Mouse (Mus musculus): Measurements from ENCODE around the gene Pla2g2f. TPM values are rescaled to one million over a fixed set of nuclear protein-coding genes. Genes with fewer than 3 reads are reported as not detected.

The Pla2g2f gene
- polyA plus RNA-seq, 1 experiment, result not detected

DNA sequence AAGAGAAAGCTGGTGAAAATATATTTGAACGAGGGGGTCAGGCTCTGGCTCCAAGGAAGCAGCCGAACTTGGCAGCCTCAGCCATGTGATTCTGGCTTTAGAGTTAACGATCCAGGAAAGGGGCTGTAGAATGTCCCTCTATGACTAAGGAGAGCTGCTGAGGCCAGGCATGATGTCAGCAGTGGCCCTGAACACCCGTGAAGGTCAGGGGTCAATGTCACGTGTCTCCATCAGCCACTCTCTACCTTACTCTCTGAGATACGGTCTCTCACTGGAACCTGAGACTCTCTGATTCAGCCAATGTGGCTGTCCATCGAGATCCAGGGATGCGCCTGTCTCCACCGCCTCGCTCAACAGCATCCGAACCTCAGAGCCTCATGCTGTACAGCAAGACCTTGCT is 45.5 kb upstream of the Pla2g2f start:
- no peak overlapping the region for H3ac ChIP-seq (ENCODE audit: control insufficient read depth, insufficient read length)
- TF ChIP-seq POLR2AphosphoS2 (IDR thresholded peaks at IDR 0.05; ENCODE audit: insufficient read length, low read depth) (no peak), USF1 (IDR thresholded peaks at IDR 0.05; ENCODE audit: low read depth) (no peak), E2F4 (IDR thresholded peaks at IDR 0.05; ENCODE audit: insufficient read depth) (no peak), TCF3 (IDR thresholded peaks at IDR 0.05; ENCODE audit: insufficient read length, low read depth) (no peak), CEBPB (IDR thresholded peaks at IDR 0.05; ENCODE audit: insufficient read depth, poor library complexity, severe bottlenecking) (no peak), MAX (IDR thresholded peaks at IDR 0.05; ENCODE audit: low read depth) (no peak), TCF12 (IDR thresholded peaks at IDR 0.05; ENCODE audit: insufficient read depth, poor library complexity, severe bottlenecking) (no peak), MYOG (IDR thresholded peaks at IDR 0.05; ENCODE audit: control insufficient read depth in 1 of 3, insufficient read depth in 1 of 3, insufficient read length in 2 of 3, low read depth in 2 of 3) (no peak), SRF (IDR thresholded peaks at IDR 0.05; ENCODE audit: control insufficient read depth, insufficient read length, low read depth) (no peak), REST (IDR thresholded peaks at IDR 0.05; ENCODE audit: insufficient read depth, insufficient read length) (no peak), MYOD1 (IDR thresholded peaks at IDR 0.05; ENCODE audit: control insufficient read depth in 1 of 3, insufficient read length in 2 of 3, low read depth in 2 of 3) (no peak), POLR2A (IDR thresholded peaks at IDR 0.05; ENCODE audit: insufficient read length, low read depth) (no peak)
- H3K36me3 ChIP-seq (ENCODE audit: control insufficient read depth, insufficient read depth), result no peaks in the 10 kb centered on the region
- no peak overlapping the region for H3K4me3 ChIP-seq
- H3K4me2 ChIP-seq (ENCODE audit: low read depth), result no peak overlapping the region
- H3K79me2 ChIP-seq (ENCODE audit: control insufficient read depth, insufficient read depth), result no peaks in the 10 kb centered on the region
- H3K27me3 ChIP-seq (ENCODE audit: control insufficient read depth, insufficient read depth, insufficient read length), result no peaks in the 10 kb centered on the region

DNA sequence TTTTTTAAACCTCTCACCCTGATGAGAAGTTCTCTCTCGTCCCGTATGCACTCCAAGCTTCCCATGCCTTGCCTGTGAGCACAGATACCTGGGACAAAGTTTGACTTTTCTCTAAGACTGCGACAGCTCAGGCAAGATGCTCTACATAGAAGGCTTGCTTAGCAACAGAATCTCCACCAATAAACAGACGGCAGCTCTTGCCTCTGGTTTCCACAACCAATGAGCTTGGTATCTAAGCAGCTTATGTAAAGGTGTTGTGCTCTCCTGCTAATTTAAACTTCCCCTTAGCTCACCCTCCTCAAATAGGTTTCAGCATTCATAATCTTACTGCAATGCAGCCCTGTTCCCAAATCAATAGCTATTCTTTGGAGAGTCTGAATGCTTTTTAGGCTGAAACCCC is 44.2 kb upstream of the Pla2g2f start:
- Histone ChIP-seq H3K79me2 (ENCODE audit: control insufficient read depth, insufficient read depth) (no peaks in the 10 kb centered on the region), H3K27me3 (ENCODE audit: control insufficient read depth, insufficient read depth, insufficient read length) (no peaks in the 10 kb centered on the region), H3K4me2 (ENCODE audit: low read depth) (no peak overlapping the region), H3K36me3 (ENCODE audit: control insufficient read depth, insufficient read depth) (no peaks in the 10 kb centered on the region), H3K4me3 (no peak overlapping the region), H3ac (ENCODE audit: control insufficient read depth, insufficient read length) (no peak overlapping the region)
- no peak for TF ChIP-seq POLR2A (IDR thresholded peaks at IDR 0.05; ENCODE audit: insufficient read length, low read depth)

DNA sequence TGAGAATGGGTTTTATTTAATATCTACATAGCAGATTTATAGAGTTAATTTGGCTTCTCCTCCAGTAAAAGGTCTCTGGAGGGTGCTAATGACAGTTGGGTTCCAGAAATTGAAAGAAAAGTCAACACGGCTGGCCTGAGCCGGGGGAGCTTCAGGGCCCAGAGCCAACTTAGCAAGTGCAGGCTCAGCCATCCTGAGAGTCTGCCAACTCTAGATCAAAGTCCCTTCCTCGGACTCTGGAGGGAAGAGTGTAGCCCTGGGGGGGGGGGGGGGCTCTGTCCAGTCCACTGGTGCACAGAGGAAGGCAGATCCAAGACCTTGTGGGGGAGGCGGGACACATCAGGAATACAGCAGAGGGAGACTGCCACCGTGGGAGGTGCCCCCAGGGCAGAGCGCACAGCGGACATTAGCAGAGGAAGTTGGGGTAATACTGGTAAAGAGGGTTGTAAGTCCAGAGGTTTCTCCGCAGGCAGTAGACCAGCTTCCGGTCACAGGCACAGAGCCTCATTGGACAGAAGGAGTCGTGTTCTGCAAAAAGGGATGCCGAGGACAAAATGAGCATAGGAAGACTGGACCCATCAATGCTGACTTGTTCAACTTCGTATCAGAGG is 42.8 kb upstream of the Pla2g2f start:
- H3K27me3 ChIP-seq (ENCODE audit: control insufficient read depth, insufficient read depth, insufficient read length), result no peaks in the 10 kb centered on the region
- no peak overlapping the region for H3K4me2 ChIP-seq (ENCODE audit: low read depth)
- no peaks in the 10 kb centered on the region for H3K79me2 ChIP-seq (ENCODE audit: control insufficient read depth, insufficient read depth)
- H3K36me3 ChIP-seq (ENCODE audit: control insufficient read depth, insufficient read depth), result no peaks in the 10 kb centered on the region
- TF ChIP-seq MYOD1 (IDR thresholded peaks at IDR 0.05; ENCODE audit: control insufficient read depth in 1 of 3, insufficient read length in 2 of 3, low read depth in 2 of 3), result no peak
- no peak for TF ChIP-seq MAX (IDR thresholded peaks at IDR 0.05; ENCODE audit: low read depth)
- TF ChIP-seq MYOG (IDR thresholded peaks at IDR 0.05; ENCODE audit: control insufficient read depth in 1 of 3, insufficient read depth in 1 of 3, insufficient read length in 2 of 3, low read depth in 2 of 3), result no peak
- TF ChIP-seq E2F4 (IDR thresholded peaks at IDR 0.05; ENCODE audit: insufficient read depth), result no peak
- no peak for TF ChIP-seq CEBPB (IDR thresholded peaks at IDR 0.05; ENCODE audit: insufficient read depth, poor library complexity, severe bottlenecking)
- no peak for TF ChIP-seq POLR2AphosphoS2 (IDR thresholded peaks at IDR 0.05; ENCODE audit: insufficient read length, low read depth)
- no peak for TF ChIP-seq TCF3 (IDR thresholded peaks at IDR 0.05; ENCODE audit: insufficient read length, low read depth)
- no peak for TF ChIP-seq POLR2A (IDR thresholded peaks at IDR 0.05; ENCODE audit: insufficient read length, low read depth)
- TF ChIP-seq REST (IDR thresholded peaks at IDR 0.05; ENCODE audit: insufficient read depth, insufficient read length), result no peak
- no peak for TF ChIP-seq TCF12 (IDR thresholded peaks at IDR 0.05; ENCODE audit: insufficient read depth, poor library complexity, severe bottlenecking)
- no peak for TF ChIP-seq SRF (IDR thresholded peaks at IDR 0.05; ENCODE audit: control insufficient read depth, insufficient read length, low read depth)
- TF ChIP-seq USF1 (IDR thresholded peaks at IDR 0.05; ENCODE audit: low read depth), result no peak
- no peak overlapping the region for H3ac ChIP-seq (ENCODE audit: control insufficient read depth, insufficient read length)
- H3K4me3 ChIP-seq, result no peak overlapping the region

DNA sequence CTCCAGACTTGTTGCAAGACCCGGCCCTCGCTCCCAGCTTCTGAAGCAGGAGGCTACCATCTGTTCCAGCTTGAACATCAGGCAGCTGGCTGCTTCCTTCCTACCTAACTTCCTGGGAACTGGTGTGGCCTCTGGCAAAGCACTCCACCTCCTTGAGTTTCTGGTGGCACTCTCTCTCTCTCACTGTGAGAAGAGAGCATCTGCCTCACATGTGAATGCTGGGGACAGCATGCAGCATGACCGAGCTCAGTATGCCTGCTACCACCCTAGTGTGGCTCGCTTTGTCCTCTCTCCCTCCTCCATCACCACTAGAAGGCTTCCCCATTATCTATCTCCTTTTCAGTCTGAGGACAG is 39.8 kb upstream of the Pla2g2f start:
- H3K4me3 ChIP-seq, result no peak overlapping the region
- H3K79me2 ChIP-seq (ENCODE audit: control insufficient read depth, insufficient read depth), result no peaks in the 10 kb centered on the region
- H3K36me3 ChIP-seq (ENCODE audit: control insufficient read depth, insufficient read depth), result no peaks in the 10 kb centered on the region
- TF ChIP-seq TCF3 (IDR thresholded peaks at IDR 0.05; ENCODE audit: insufficient read length, low read depth) (no peak), MYOD1 (IDR thresholded peaks at IDR 0.05; ENCODE audit: control insufficient read depth in 1 of 3, insufficient read length in 2 of 3, low read depth in 2 of 3) (no peak)
- H3K4me2 ChIP-seq (ENCODE audit: low read depth), result no peak overlapping the region
- H3K27me3 ChIP-seq (ENCODE audit: control insufficient read depth, insufficient read depth, insufficient read length), result no peaks in the 10 kb centered on the region
- no peak overlapping the region for H3ac ChIP-seq (ENCODE audit: control insufficient read depth, insufficient read length)

DNA sequence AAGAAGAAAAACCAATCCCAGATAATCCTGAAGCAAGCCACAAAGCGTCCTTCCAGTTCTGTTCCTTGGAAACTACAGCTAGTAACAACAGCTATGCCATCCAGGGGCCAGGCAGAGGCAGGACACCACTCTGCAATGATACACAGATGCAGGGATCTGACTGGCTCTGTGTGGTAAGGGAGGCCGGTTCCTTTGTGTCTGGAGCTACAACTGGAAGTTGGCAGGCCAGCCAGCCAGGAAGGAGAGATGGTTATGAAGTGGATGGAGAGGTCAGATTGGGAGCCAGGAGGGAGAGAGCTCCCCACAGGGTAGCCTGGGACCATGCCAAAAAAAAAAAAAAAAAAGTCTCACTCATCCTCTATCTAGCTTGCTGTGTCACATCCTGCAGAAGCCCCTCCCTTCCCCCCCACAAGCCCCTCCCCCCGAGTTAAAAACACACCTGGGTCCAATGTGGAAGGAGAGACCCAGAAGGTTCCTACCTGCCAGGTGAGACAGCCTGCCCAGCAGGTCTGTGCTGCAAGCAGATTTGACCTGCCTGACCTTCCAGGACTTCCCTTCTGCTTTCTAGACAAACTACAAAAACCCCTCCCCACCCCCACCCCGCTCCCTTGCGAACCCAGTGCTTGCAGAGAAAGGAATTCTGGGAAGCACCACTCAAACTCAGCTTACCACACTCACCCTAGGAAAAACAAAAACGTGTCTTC is 39.2 kb upstream of the Pla2g2f start:
- Histone ChIP-seq H3K4me2 (ENCODE audit: low read depth) (no peak overlapping the region), H3K27me3 (ENCODE audit: control insufficient read depth, insufficient read depth, insufficient read length) (no peaks in the 10 kb centered on the region), H3K79me2 (ENCODE audit: control insufficient read depth, insufficient read depth) (no peaks in the 10 kb centered on the region), H3K36me3 (ENCODE audit: control insufficient read depth, insufficient read depth) (no peaks in the 10 kb centered on the region), H3K4me3 (no peak overlapping the region), H3ac (ENCODE audit: control insufficient read depth, insufficient read length) (no peak overlapping the region)
- TF ChIP-seq MYOG (IDR thresholded peaks at IDR 0.05; ENCODE audit: control insufficient read depth in 1 of 3, insufficient read depth in 1 of 3, insufficient read length in 2 of 3, low read depth in 2 of 3) (no peak), POLR2AphosphoS2 (IDR thresholded peaks at IDR 0.05; ENCODE audit: insufficient read length, low read depth) (no peak), MAX (IDR thresholded peaks at IDR 0.05; ENCODE audit: low read depth) (no peak), USF1 (IDR thresholded peaks at IDR 0.05; ENCODE audit: low read depth) (no peak), CEBPB (IDR thresholded peaks at IDR 0.05; ENCODE audit: insufficient read depth, poor library complexity, severe bottlenecking) (no peak), POLR2A (IDR thresholded peaks at IDR 0.05; ENCODE audit: insufficient read length, low read depth) (no peak), TCF12 (IDR thresholded peaks at IDR 0.05; ENCODE audit: insufficient read depth, poor library complexity, severe bottlenecking) (no peak), E2F4 (IDR thresholded peaks at IDR 0.05; ENCODE audit: insufficient read depth) (no peak), MYOD1 (IDR thresholded peaks at IDR 0.05; ENCODE audit: control insufficient read depth in 1 of 3, insufficient read length in 2 of 3, low read depth in 2 of 3) (no peak), SRF (IDR thresholded peaks at IDR 0.05; ENCODE audit: control insufficient read depth, insufficient read length, low read depth) (no peak)
